Mouse (Mus musculus): ENCODE data around the gene Pim3.

DNA sequence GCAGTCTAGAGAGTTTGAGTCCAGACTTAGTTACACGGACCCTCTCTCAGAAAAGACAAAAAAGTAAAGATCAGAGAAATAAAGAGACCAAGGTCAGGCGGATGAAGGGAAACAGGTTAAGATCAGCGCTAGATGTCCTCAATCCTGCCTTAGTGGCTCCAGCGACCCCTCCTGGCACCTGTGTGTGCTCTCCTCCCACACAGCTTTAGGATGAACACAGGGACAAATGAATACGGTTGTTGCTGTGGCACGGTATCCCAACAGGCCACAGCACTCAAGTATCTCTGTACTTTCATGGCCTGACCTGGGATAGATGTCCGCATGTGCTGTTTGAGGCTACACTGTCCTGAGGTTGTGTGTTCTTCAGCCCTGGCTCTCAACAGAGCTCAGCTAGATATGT, 33.1 kb downstream of the Pim3 start:
- TF ChIP-seq CTCF (IDR thresholded peaks at IDR 0.05; ENCODE audit: low read depth), result no peak
- TF ChIP-seq EP300 (IDR thresholded peaks at IDR 0.05; ENCODE audit: low read depth), result no peak
